Mouse (Mus musculus): Measurements from ENCODE around the gene Vmn1r131. TPM values are rescaled to one million over a fixed set of nuclear protein-coding genes. Genes with fewer than 3 reads are reported as not detected.

Vmn1r131 gene
- polyA plus RNA-seq (2012), result not detected in 2 replicates

DNA sequence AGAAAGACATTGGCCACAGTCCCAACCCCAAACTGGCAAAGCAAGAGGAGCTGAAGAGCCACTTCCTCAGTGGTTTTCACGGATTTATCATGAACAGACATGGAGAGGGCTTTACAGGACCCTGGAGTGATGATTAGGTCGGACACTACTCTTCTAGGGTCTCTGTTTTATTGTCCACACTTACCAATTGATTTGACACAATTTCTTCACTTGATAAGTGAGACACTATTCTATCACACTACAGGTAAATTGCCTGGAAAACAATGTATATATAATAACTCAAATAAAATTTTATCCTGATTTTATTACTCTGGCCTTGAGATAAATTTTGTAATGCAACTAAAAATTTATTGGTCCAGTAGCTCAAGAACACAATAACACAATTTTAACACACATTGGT lies at the start of gene Vmn1r131:
Gene Vmn1r131, minus strand, starts transcription at position 101 of the 400 bp plus-strand sequence.

DNA sequence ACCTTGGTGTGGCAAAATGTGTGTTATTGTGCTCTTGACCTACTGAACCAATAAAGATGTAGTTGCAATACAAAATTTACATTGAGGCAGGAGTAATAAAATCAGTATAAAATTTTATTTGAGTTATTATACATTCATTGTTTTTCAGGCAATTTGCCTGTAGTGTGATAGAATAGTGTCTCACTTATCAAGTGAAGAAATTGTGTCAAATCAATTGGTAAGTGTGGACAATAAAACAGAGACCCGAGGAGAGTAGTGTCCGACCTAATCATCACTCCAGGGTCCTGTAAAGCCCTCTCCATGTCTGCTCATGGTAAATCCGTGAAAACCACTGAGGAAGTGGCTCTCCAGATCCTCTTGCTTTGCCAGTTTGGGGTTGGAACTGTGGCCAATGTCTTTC lies 34.4 kb downstream of the Vmn1r131 start, which contains the start of gene Vmn1r130:
Gene Vmn1r130, plus strand, starts transcription at position 301 of the 400 bp plus-strand sequence.

Other genes with a start within 250 kb of the Vmn1r131 start
- not detected in 2 replicates for gene Vmn1r126, start 244.6 kb downstream of the Vmn1r131 start, polyA plus RNA-seq (2012)
- gene Vmn1r127, start 226.2 kb downstream of the Vmn1r131 start, polyA plus RNA-seq (2012), result not detected in 2 replicates
- gene Vmn1r128, start 196.7 kb downstream of the Vmn1r131 start, polyA plus RNA-seq (2012), result not detected in 2 replicates
- gene Vmn1r129, start 184.8 kb downstream of the Vmn1r131 start, polyA plus RNA-seq (2012), result not detected in 2 replicates
- not detected in 2 replicates for gene Gm6882, start 113.3 kb downstream of the Vmn1r131 start, polyA plus RNA-seq (2012)
- not detected in 2 replicates for gene Vmn1r130, start 34.3 kb downstream of the Vmn1r131 start, polyA plus RNA-seq (2012)
- gene Vmn1r132, start 68.0 kb upstream of the Vmn1r131 start, polyA plus RNA-seq (2012), result not detected in 2 replicates
- not detected in 2 replicates for gene Gm4175, start 215.4 kb upstream of the Vmn1r131 start, polyA plus RNA-seq (2012)

Measured in megakaryocyte-erythroid progenitor cell, adult 5 weeks (primary cell).